Mouse (Mus musculus) lung, embryonic 16.5 days (tissue): Measurements from ENCODE around the gene Plbd1. TPM values are rescaled to one million over a fixed set of nuclear protein-coding genes. Genes with fewer than 3 reads are reported as not detected.

Experiments used
- ATAC-seq: fragments of 200-750 bp; cut with Nextera tagmentation; 2 replicates; pipeline ENCODE4 v1.8.0; 2017; ENCODE audit warnings: low read depth, mild to moderate bottlenecking, moderate library complexity
- H3K27ac ChIP-seq: fragments of 300-500 bp; sonication (generic); 2 replicates; pipeline ENCODE4 v1.5.1; 2014; ENCODE audit warnings: mild to moderate bottlenecking, control low read depth, low read length
- H3K27me3 ChIP-seq: fragments of 300-500 bp; sonication (generic); 2 replicates; pipeline ENCODE4 v1.6.1; 2014; ENCODE audit warnings: low read depth, low read length, mixed read lengths; ENCODE audit not compliant: control insufficient read depth, insufficient read depth
- H3K36me3 ChIP-seq: fragments of 300-500 bp; sonication (generic); 2 replicates; pipeline ENCODE4 v1.6.1; 2014; ENCODE audit warnings: low read length; ENCODE audit not compliant: control insufficient read depth, insufficient read depth
- H3K4me1 ChIP-seq: fragments of 300-500 bp; sonication (generic); replicated peaks from 2 replicates; pipeline ENCODE4 v1.6.1; 2014; ENCODE audit warnings: low read length, mixed read lengths; ENCODE audit not compliant: control insufficient read depth, insufficient read depth
- H3K4me2 ChIP-seq: fragments of 300-500 bp; sonication (generic); 2 replicates; pipeline ENCODE4 v1.6.1; 2014; ENCODE audit warnings: low read depth, low read length, control low read depth
- H3K4me3 ChIP-seq: fragments of 300-500 bp; sonication (generic); 2 replicates; pipeline ENCODE4 v1.5.1; 2014; ENCODE audit warnings: mild to moderate bottlenecking, low read length, control low read depth
- H3K9ac ChIP-seq: fragments of 300-500 bp; sonication (generic); 2 replicates; pipeline ENCODE4 v1.6.1; 2014; ENCODE audit warnings: low read length, control low read depth
- H3K9me3 ChIP-seq: fragments of 300-500 bp; sonication (generic); 2 replicates; pipeline ENCODE4 v1.6.1; 2016; ENCODE audit warnings: low read length; ENCODE audit not compliant: control insufficient read depth
- WGBS: fragments of 180-500 bp; shearing (Covaris S2); extraction: QIAGEN DNeasy Blood & Tissue Kit; methylation state at CpG from one replicate; pipeline ENCODE4 v1.1.7; 2014; 5-methylcytosine and 5-hydroxymethylcytosine counted together
- polyA plus RNA-seq: library from polyadenylated mRNA; unstranded; fragments of >200 nt; fragmentation: Nextera tagmentation; extraction: Ambion mirVana; gene quantifications from 2 replicates; pipeline ENCODE4 v1.2.1, GENCODE M21; 2015

Gene Plbd1
- polyA plus RNA-seq, 1 experiment from 2014 or later = 5.8 TPM

GRCm38 (mm10) chr6:136634982-136635381 lies 26.7 kb downstream of the Plbd1 start:
- no peak for ATAC-seq
- Histone ChIP-seq H3K36me3 (no peaks in the 10 kb centered on the region), H3K9me3 (no peaks in the 10 kb centered on the region), H3K27me3 (no peaks in the 10 kb centered on the region), H3K4me1 (no peaks in the 10 kb centered on the region), H3K9ac (no peak overlapping the region), H3K27ac (no peak overlapping the region), H3K4me2 (no peak overlapping the region), H3K4me3 (no peak overlapping the region)
- WGBS = 60% methylated on average over 3 of the region's 3 CpGs

- no peaks in the 10 kb centered on the region for H3K36me3 ChIP-seq
- H3K4me3 ChIP-seq = no peak overlapping the region
- no peak overlapping the region for H3K27ac ChIP-seq
- H3K27me3 ChIP-seq = no peaks in the 10 kb centered on the region
- no peak overlapping the region for H3K4me2 ChIP-seq
- ATAC-seq = 0 out of 2 replicates have a peak, but pooled peaks have one; percentile 12
- H3K4me1 ChIP-seq = no peaks in the 10 kb centered on the region
- WGBS = 33% methylated on average over 6 of the region's 6 CpGs
- no peaks in the 10 kb centered on the region for H3K9me3 ChIP-seq
- H3K9ac ChIP-seq = no peak overlapping the region
These were observed 28.0 kb downstream of the Plbd1 start for GRCm38 (mm10) chr6:136633719-136634118.

- ATAC-seq = no peak
- Histone ChIP-seq H3K27ac (no peak overlapping the region), H3K9ac (no peak overlapping the region), H3K4me1 (no peaks in the 10 kb centered on the region), H3K36me3 (no peaks in the 10 kb centered on the region), H3K27me3 (no peaks in the 10 kb centered on the region), H3K4me2 (no peak overlapping the region), H3K9me3 (no peaks in the 10 kb centered on the region), H3K4me3 (no peak overlapping the region)
- 82% methylated on average over 3 of the region's 3 CpGs for WGBS
These were observed 28.6 kb downstream of the Plbd1 start for GRCm38 (mm10) chr6:136633154-136633553.

- ATAC-seq = no peak
- no peaks in the 10 kb centered on the region for H3K36me3 ChIP-seq
These were observed 29.7 kb downstream of the Plbd1 start for GRCm38 (mm10) chr6:136631945-136632534.

GRCm38 (mm10) chr6:136631519-136631918 lies 30.2 kb downstream of the Plbd1 start:
- Histone ChIP-seq H3K9ac (no peak overlapping the region), H3K4me3 (no peak overlapping the region), H3K36me3 (no peaks in the 10 kb centered on the region), H3K9me3 (no peaks in the 10 kb centered on the region), H3K27ac (no peak overlapping the region), H3K27me3 (no peaks in the 10 kb centered on the region), H3K4me2 (no peak overlapping the region), H3K4me1 (peaks cover 2% of the 10 kb centered on the region; the same call in 1 of the 2 replicates)
- no peak for ATAC-seq
- 81% methylated on average over 8 of the region's 8 CpGs for WGBS

More at GRCm38 (mm10) chr6:136631945-136632534, 29.7 kb downstream of the Plbd1 start:
- H3K27ac ChIP-seq = no peak overlapping the region
- no peak overlapping the region for H3K9ac ChIP-seq
- peaks cover 2% of the 10 kb centered on the region; the same call in 1 of the 2 replicates for H3K4me1 ChIP-seq
- no peaks in the 10 kb centered on the region for H3K27me3 ChIP-seq
- H3K4me2 ChIP-seq = no peak overlapping the region
- no peak overlapping the region for H3K4me3 ChIP-seq
- no peaks in the 10 kb centered on the region for H3K9me3 ChIP-seq
- 80% methylated on average over 13 of the region's 13 CpGs for WGBS

- no peak for ATAC-seq
- no peaks in the 10 kb centered on the region for H3K36me3 ChIP-seq
These were observed 32.1 kb downstream of the Plbd1 start for GRCm38 (mm10) chr6:136629639-136630038.

GRCm38 (mm10) chr6:136625421-136625820 lies 36.3 kb downstream of the Plbd1 start:
- Histone ChIP-seq H3K4me2 (no peak overlapping the region), H3K36me3 (no peaks in the 10 kb centered on the region), H3K4me3 (no peak overlapping the region), H3K9ac (no peak overlapping the region), H3K27me3 (no peaks in the 10 kb centered on the region), H3K4me1 (peaks cover 2% of the 10 kb centered on the region; the same call in 1 of the 2 replicates), H3K27ac (no peak overlapping the region), H3K9me3 (no peaks in the 10 kb centered on the region)
- no peak for ATAC-seq
- WGBS = 80% methylated on average over 12 of the region's 12 CpGs

More at GRCm38 (mm10) chr6:136629639-136630038, 32.1 kb downstream of the Plbd1 start:
- H3K4me3 ChIP-seq = no peak overlapping the region
- H3K27me3 ChIP-seq = no peaks in the 10 kb centered on the region
- H3K4me1 ChIP-seq = peaks cover 2% of the 10 kb centered on the region; the same call in 1 of the 2 replicates
- H3K9me3 ChIP-seq = no peaks in the 10 kb centered on the region
- no peak overlapping the region for H3K4me2 ChIP-seq
- no peak overlapping the region for H3K9ac ChIP-seq
- H3K27ac ChIP-seq = no peak overlapping the region
- WGBS = 81% methylated on average over 5 of the region's 5 CpGs

- peak overlapping the region; percentile 51 for H3K9ac ChIP-seq
- no peak overlapping the region for H3K27ac ChIP-seq
- 27% methylated on average over 17 of the region's 17 CpGs for WGBS
- H3K36me3 ChIP-seq = no peaks in the 10 kb centered on the region
- no peaks in the 10 kb centered on the region for H3K9me3 ChIP-seq
- H3K4me3 ChIP-seq = peak overlapping the region; percentile 12; the same call in 1 of the 2 replicates
- peak overlapping the region; percentile 40 for H3K4me2 ChIP-seq
- H3K4me1 ChIP-seq = 0 out of 2 replicates have a peak, but pooled peaks cover 3% of the 10 kb centered on the region
- no peaks in the 10 kb centered on the region for H3K27me3 ChIP-seq
- ATAC-seq = peak; percentile 72
These were observed 41.2 kb downstream of the Plbd1 start for GRCm38 (mm10) chr6:136620361-136621139.

GRCm38 (mm10) chr6:136614156-136614555 lies 47.6 kb downstream of the Plbd1 start:
- peaks cover 22% of the 10 kb centered on the region for H3K36me3 ChIP-seq
- no peak overlapping the region for H3K4me3 ChIP-seq
- no peak overlapping the region for H3K4me2 ChIP-seq
- H3K27ac ChIP-seq = no peak overlapping the region
- H3K4me1 ChIP-seq = no peaks in the 10 kb centered on the region
- WGBS = 93% methylated on average over 3 of the region's 3 CpGs
- H3K9ac ChIP-seq = no peak overlapping the region
- H3K27me3 ChIP-seq = no peaks in the 10 kb centered on the region
- 0 out of 2 replicates have a peak, but pooled peaks cover 2% of the 10 kb centered on the region for H3K9me3 ChIP-seq
- ATAC-seq = no peak
